Mouse (Mus musculus) lung, embryonic 15.5 days (tissue): Measurements from ENCODE around the gene Hist1h2aa. TPM values are rescaled to one million over a fixed set of nuclear protein-coding genes. Genes with fewer than 3 reads are reported as not detected.

ENCODE experiments used
- ATAC-seq: fragments of 200-750 bp; cut with Nextera tagmentation; 2 replicates; pipeline ENCODE4 v1.8.0; 2017; ENCODE audit warnings: moderate number of reproducible peaks, borderline replicate concordance; ENCODE audit not compliant: low FRiP score, low TSS enrichment; ENCODE audit errors: extremely low read depth
- H3K27ac ChIP-seq: fragments of 300-500 bp; sonication (generic); 2 replicates; pipeline ENCODE4 v1.5.1; 2015; ENCODE audit warnings: moderate library complexity, mild to moderate bottlenecking, inconsistent platforms
- H3K27me3 ChIP-seq: fragments of 300-500 bp; sonication (generic); 2 replicates; pipeline ENCODE4 v1.6.1; 2015; ENCODE audit warnings: inconsistent platforms
- H3K36me3 ChIP-seq: fragments of 300-500 bp; sonication (generic); 2 replicates; pipeline ENCODE4 v1.6.1; 2015; ENCODE audit warnings: inconsistent platforms
- H3K4me1 ChIP-seq: fragments of 300-500 bp; sonication (generic); 2 replicates; pipeline ENCODE4 v1.6.1; 2015; ENCODE audit warnings: inconsistent platforms
- H3K4me2 ChIP-seq: fragments of 300-500 bp; sonication (generic); 2 replicates; pipeline ENCODE4 v1.6.1; 2015; ENCODE audit warnings: inconsistent platforms, mild to moderate bottlenecking, moderate library complexity
- H3K4me3 ChIP-seq: fragments of 300-500 bp; sonication (generic); 2 replicates; pipeline ENCODE4 v1.5.1; 2015; ENCODE audit warnings: mild to moderate bottlenecking, inconsistent platforms
- H3K9ac ChIP-seq: fragments of 300-500 bp; sonication (generic); 2 replicates; pipeline ENCODE4 v1.6.1; 2015; ENCODE audit warnings: inconsistent platforms
- H3K9me3 ChIP-seq: fragments of 300-500 bp; sonication (generic); 2 replicates; pipeline ENCODE4 v1.6.1; 2016; ENCODE audit warnings: inconsistent platforms
- WGBS: fragments of 180-500 bp; shearing (Covaris S2); methylation state at CpG from one replicate; pipeline ENCODE4 v1.1.7; 2015; 5-methylcytosine and 5-hydroxymethylcytosine counted together
- microRNA-seq: library from miRNA; unstranded; fragments of <30 nt; microRNA quantifications from one replicate; pipeline ENCODE4, GENCODE M21; 2016
- polyA plus RNA-seq: library from polyadenylated mRNA; unstranded; fragments of >200 nt; fragmentation: Nextera tagmentation; extraction: Ambion mirVana; gene quantifications from 2 replicates; pipeline ENCODE4 v1.2.1, GENCODE M21; 2015

The Hist1h2aa gene
- polyA plus RNA-seq, 1 experiment from 2014 or later, result not detected

DNA sequence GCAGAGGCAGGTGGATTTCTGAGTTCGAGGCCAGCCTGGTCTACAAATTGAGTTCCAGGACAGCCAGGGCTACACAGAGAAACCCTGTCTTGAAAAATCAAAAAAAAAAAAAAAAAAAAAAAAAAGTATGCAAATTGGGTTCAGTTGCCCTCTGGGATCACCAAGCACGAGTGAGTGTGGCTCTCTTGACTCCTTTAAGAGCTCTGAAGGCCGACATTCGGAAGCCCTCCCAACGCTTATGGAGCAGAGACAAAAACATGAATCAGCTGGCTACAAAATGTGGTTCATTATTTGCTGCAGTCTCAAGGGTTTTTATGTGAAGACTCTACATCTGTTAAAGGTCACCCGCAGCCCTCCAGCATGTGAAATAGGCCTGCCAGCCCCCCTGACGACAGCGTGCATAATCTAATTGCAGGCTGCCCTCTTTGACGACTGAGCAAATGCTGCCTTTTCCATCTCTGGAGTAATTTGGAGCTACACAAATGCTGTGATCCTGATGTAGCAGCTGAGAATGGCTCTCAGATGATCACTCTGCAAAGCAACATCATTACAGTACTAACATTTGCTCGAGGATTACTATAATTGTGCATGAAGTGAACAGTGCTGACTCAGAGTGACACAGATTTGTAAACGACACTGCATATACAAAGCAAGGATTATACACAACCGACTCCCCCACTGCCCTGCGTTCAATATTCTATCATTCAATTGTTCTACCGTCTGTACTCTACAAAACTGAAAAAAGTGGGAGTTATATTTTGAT lies 15.4 kb downstream of the Hist1h2aa start:
- H3K27me3 ChIP-seq, result no peaks in the 10 kb centered on the region
- no peaks in the 10 kb centered on the region for H3K4me1 ChIP-seq
- H3K9ac ChIP-seq, result no peak overlapping the region
- H3K4me2 ChIP-seq, result no peak overlapping the region
- no peak for ATAC-seq
- H3K27ac ChIP-seq, result no peak overlapping the region
- no peaks in the 10 kb centered on the region for H3K9me3 ChIP-seq
- 56% methylated on average over 14 of the region's 14 CpGs for WGBS
- H3K36me3 ChIP-seq, result no peaks in the 10 kb centered on the region
- H3K4me3 ChIP-seq, result no peak overlapping the region

DNA sequence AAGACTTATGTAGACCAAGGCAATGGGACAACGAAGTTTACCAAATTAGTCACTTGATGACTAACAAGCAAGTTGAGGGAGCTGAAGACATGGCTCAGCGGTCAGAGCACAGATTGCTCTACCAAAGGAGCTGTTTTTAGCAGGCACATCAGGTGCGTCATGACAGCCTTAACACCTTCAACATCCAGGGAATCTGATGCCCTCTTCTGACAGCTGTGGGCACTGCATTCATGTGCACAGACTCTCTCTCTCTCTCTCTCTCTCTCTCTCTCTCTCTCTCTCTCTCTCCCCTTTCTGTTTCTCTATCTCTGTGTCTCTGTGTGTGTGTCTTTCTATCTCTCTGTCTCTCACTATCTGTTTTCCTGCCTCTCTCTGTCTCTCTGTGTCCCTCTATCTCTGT lies 16.7 kb downstream of the Hist1h2aa start:
- Histone ChIP-seq H3K4me2 (no peak overlapping the region), H3K27ac (no peak overlapping the region), H3K36me3 (no peaks in the 10 kb centered on the region), H3K4me1 (no peaks in the 10 kb centered on the region), H3K9ac (no peak overlapping the region), H3K4me3 (no peak overlapping the region), H3K9me3 (no peaks in the 10 kb centered on the region), H3K27me3 (no peaks in the 10 kb centered on the region)
- no peak for ATAC-seq
- WGBS, result 62% methylated on average over 3 of the region's 3 CpGs

DNA sequence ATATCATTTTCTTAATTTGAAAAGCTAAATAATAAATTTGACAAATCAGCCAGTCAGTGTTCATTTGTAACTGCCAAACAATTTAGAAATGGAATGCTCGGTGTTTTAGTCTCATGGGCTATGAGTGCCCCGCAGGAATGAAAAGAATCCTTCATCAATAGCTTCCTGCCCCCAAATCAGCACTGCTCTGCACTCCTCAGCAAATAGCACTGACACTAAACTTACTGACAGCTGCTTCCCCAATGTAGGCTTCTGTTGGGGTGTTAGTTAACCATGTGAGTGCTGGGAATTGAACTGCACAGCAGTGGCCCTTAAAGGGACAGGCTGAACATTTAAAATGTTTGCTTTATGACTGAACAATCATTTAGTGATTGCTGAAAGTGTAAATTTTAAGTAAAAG lies 25.5 kb downstream of the Hist1h2aa start:
- Histone ChIP-seq H3K9me3 (no peaks in the 10 kb centered on the region), H3K27ac (no peak overlapping the region), H3K27me3 (no peaks in the 10 kb centered on the region), H3K4me2 (no peak overlapping the region), H3K36me3 (no peaks in the 10 kb centered on the region), H3K4me3 (no peak overlapping the region), H3K4me1 (no peaks in the 10 kb centered on the region), H3K9ac (no peak overlapping the region)
- WGBS, result 8% methylated on average over 2 of the region's 2 CpGs
- ATAC-seq, result no peak

DNA sequence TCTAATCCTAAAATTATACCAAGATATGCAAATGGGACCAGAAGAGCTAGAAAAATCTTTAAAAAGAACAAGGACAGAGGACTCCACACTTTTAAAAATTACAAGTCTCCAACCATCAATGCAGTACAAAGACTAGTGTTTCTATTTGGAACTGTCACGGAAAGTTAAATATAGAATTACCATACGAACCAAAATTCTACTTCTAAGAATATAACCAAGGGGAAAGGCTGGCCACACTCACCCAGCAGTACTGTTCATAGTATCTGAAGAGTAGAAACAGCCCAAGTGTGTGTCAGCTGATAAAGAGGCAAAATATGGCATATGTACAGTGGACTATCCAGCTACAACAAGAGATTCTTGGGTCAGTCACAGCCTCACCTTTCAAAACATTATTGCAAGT lies 30.6 kb downstream of the Hist1h2aa start:
- no peaks in the 10 kb centered on the region for H3K36me3 ChIP-seq
- H3K4me2 ChIP-seq, result no peak overlapping the region
- WGBS, result 80% methylated on average over 2 of the region's 2 CpGs
- H3K9ac ChIP-seq, result no peak overlapping the region
- H3K27ac ChIP-seq, result no peak overlapping the region
- no peaks in the 10 kb centered on the region for H3K4me1 ChIP-seq
- H3K4me3 ChIP-seq, result no peak overlapping the region
- ATAC-seq, result no peak
- H3K9me3 ChIP-seq, result no peaks in the 10 kb centered on the region
- H3K27me3 ChIP-seq, result no peaks in the 10 kb centered on the region

DNA sequence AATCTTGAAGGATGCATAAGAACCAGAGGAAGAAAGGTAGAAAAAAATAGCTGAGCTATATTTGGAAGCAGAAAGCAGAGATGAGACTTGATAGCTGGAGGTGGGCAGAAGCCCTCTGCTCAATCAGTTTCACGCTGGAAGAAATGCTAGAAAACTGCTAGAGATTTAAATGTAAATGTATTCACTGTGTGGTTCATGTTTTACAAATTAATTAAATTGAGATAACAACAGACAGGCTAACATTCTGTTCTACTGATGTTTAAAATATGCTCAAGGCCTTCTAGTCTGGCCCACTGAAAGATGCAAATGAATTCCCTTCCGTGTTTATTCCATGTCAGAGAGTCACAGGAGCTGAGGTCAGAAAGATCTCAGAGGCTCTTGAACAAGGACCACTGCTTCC lies 37.6 kb downstream of the Hist1h2aa start:
- Histone ChIP-seq H3K4me3 (no peak overlapping the region), H3K4me1 (no peaks in the 10 kb centered on the region), H3K27ac (no peak overlapping the region), H3K27me3 (no peaks in the 10 kb centered on the region), H3K9ac (no peak overlapping the region), H3K4me2 (no peak overlapping the region), H3K36me3 (no peaks in the 10 kb centered on the region), H3K9me3 (no peaks in the 10 kb centered on the region)
- ATAC-seq, result no peak
- WGBS, result 48% methylated on average over 2 of the region's 2 CpGs

DNA sequence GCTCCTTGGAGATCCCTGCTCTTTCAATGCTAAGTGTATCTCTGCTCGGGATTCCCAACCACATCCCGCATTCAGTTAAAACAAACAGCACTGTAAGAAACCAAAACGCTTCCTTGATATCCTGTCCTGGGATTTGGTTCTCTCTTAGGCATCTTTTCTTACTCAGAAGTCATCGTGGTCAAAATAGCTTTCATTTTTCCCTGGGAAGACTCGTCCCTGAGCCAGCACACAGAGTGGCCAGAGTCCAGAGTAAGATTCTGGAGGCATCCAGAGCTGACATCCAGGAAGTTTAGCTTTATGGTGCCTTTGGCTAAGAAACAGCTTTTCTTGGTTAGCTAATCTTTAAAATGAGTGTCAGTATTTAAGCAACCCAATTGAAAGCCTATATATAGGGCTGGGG lies 38.0 kb downstream of the Hist1h2aa start:
- H3K27me3 ChIP-seq, result no peaks in the 10 kb centered on the region
- H3K4me3 ChIP-seq, result no peak overlapping the region
- H3K9ac ChIP-seq, result no peak overlapping the region
- no peak overlapping the region for H3K4me2 ChIP-seq
- 35% methylated on average over 5 of the region's 5 CpGs for WGBS
- ATAC-seq, result no peak
- H3K4me1 ChIP-seq, result no peaks in the 10 kb centered on the region
- H3K9me3 ChIP-seq, result no peaks in the 10 kb centered on the region
- H3K27ac ChIP-seq, result 0 out of 2 replicates have a peak overlapping the region, but pooled peaks have one; percentile 4
- H3K36me3 ChIP-seq, result no peaks in the 10 kb centered on the region

Small RNA genes within 50 kb of the gene (microRNA-seq; reads per million reads assigned to microRNA genes)
- not detected for gene Gm44344

Other genes with a start within 250 kb of the Hist1h2aa start
- gene Hist1h1t, start 238.6 kb upstream of the Hist1h2aa start, polyA plus RNA-seq, result 0.22 and 0.35 TPM in 2 replicates
- 8.2 and 9.4 TPM in 2 replicates for gene Hist1h4c, start 236.0 kb upstream of the Hist1h2aa start, polyA plus RNA-seq
- gene Hfe, start 223.6 kb upstream of the Hist1h2aa start, polyA plus RNA-seq, result 8.6 and 10.8 TPM in 2 replicates
- gene Hist1h1c, start 195.7 kb upstream of the Hist1h2aa start, polyA plus RNA-seq, result 36.2 and 37.0 TPM in 2 replicates
- 12.0 and 13.7 TPM in 2 replicates for gene Hist1h3c, start 188.9 kb upstream of the Hist1h2aa start, polyA plus RNA-seq
- 3.2 and 4.1 TPM in 2 replicates for gene Hist1h2bb, start 187.7 kb upstream of the Hist1h2aa start, polyA plus RNA-seq
- gene Hist1h2ab, start 183.3 kb upstream of the Hist1h2aa start, polyA plus RNA-seq, result 74.3 and 83.5 TPM in 2 replicates
- gene Hist1h3b, start 182.2 kb upstream of the Hist1h2aa start, polyA plus RNA-seq, result 12.0 and 18.6 TPM in 2 replicates
- 5.8 and 7.5 TPM in 2 replicates for gene Hist1h4b, start 177.4 kb upstream of the Hist1h2aa start, polyA plus RNA-seq
- 0.69 TPM in 1 of 2 replicates, not detected in the other for gene Hist1h4a, start 173.2 kb upstream of the Hist1h2aa start, polyA plus RNA-seq
- gene Hist1h3a, start 172.1 kb upstream of the Hist1h2aa start, polyA plus RNA-seq, result 8.3 and 8.5 TPM in 2 replicates
- gene Hist1h1a, start 170.8 kb upstream of the Hist1h2aa start, polyA plus RNA-seq, result 3.3 and 3.9 TPM in 2 replicates
- not detected in 2 replicates for gene Trim38, start 164.5 kb upstream of the Hist1h2aa start, polyA plus RNA-seq
- not detected in 2 replicates for gene Slc17a2, start 127.5 kb upstream of the Hist1h2aa start, polyA plus RNA-seq
- gene Slc17a3, start 95.0 kb upstream of the Hist1h2aa start, polyA plus RNA-seq, result not detected in 2 replicates
- gene Slc17a1, start 66.7 kb upstream of the Hist1h2aa start, polyA plus RNA-seq, result 0.15 TPM in 1 of 2 replicates, not detected in the other
- not detected in 2 replicates for gene Slc17a4, start 19.5 kb upstream of the Hist1h2aa start, polyA plus RNA-seq
- not detected in 2 replicates for gene Hist1h2ba, start 306 bp upstream of the Hist1h2aa start, polyA plus RNA-seq
- gene Scgn, start 56.8 kb downstream of the Hist1h2aa start, polyA plus RNA-seq, result not detected in 2 replicates